Mouse (Mus musculus): ENCODE measurements around the gene Rmdn2. TPM values are rescaled to one million over a fixed set of nuclear protein-coding genes. Genes with fewer than 3 reads are reported as not detected.
A peak's percentile ranks its signal among the peaks of the same experiment; 100 is the strongest.

The Rmdn2 gene
- polyA plus RNA-seq, 1 experiment = 1.4 TPM

GRCm38 (mm10) chr17:79695106-79695505 is 83.4 kb downstream of the Rmdn2 start:
- WGBS = 77% methylated on average over 4 of the region's 4 CpGs

DNA sequence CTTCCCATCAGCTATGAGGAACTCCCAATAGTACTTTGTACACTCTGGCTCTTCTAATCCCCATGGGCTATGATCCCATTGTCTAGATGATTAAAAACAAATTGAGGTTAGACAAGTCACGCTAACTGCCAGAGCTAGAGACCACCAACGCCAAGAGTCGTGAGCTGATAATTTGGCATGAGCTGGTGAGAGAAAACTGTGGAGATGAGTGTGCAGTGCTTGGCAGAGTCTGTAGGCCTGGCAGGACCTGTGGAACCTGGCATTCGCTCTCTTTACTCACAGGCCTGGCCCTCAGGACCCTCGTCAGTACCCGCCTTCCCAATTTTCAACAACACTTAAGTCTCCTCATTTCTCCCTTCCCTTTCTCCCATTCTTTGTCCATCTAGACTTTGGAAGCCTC is 83.9 kb downstream of the Rmdn2 start:
- no peak for DNase-seq (ENCODE audit: low read depth, low spot score)
- 87% methylated on average over 6 of the region's 6 CpGs for WGBS

More at GRCm38 (mm10) chr17:79695106-79695505, 83.4 kb downstream of the Rmdn2 start:
- no peak for DNase-seq (ENCODE audit: low read depth, low spot score)

GRCm38 (mm10) chr17:79699197-79699596 is 87.5 kb downstream of the Rmdn2 start:
- no peak for DNase-seq (ENCODE audit: low read depth, low spot score)
- 19% methylated on average over 1 of the region's 1 CpGs for WGBS

DNA sequence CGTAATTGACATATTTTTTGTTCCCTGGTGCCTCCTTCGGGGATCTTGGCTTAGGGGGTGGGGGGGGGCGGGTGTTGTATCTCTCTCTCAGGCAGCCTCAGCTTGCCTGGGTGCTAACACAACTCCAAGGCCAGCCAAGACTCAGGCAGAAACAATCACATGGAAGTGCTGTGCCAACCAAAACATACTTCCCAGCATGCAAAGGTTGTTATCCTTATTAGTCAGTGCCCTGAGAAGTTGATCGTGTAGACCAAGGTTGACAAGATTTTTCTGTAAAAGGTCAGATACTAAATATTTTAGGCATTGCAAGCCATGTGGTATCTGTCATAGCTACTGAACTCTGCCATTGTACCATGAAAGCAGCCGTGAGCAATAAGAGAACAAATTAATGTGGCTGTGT is 89.2 kb downstream of the Rmdn2 start:
- no peak for DNase-seq (ENCODE audit: low read depth, low spot score)
- 80% methylated on average over 5 of the region's 5 CpGs for WGBS

GRCm38 (mm10) chr17:79705671-79706455 is 94.2 kb downstream of the Rmdn2 start:
- no peak for DNase-seq (ENCODE audit: low read depth, low spot score)
- WGBS = 69% methylated on average over 9 of the region's 9 CpGs

DNA sequence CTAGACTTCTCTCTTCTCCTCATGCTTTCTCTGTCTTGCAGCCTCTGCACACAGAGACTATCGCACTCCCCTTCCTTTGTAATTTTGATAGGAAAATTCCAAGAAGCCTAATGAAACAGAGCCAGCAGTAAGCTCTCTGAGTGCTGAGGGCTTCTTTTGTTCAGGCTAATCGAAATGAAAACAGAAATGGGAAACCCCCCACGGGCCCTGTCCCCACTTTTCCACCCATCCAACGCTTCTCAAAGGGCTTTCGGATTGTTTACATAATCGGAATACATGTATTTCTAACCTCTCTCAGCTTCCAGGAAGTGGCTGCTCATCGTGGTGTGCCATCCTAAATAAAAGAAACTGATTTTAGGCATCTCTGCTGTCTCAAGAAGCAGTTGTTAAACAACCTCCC is 96.5 kb downstream of the Rmdn2 start:
- DNase-seq (ENCODE audit: low read depth, low spot score) = no peak
- 42% methylated on average over 7 of the region's 7 CpGs for WGBS

GRCm38 (mm10) chr17:79709718-79710117 is 98.1 kb downstream of the Rmdn2 start:
- 45% methylated on average over 1 of the region's 1 CpGs for WGBS
- DNase-seq (ENCODE audit: low read depth, low spot score) = no peak

DNA sequence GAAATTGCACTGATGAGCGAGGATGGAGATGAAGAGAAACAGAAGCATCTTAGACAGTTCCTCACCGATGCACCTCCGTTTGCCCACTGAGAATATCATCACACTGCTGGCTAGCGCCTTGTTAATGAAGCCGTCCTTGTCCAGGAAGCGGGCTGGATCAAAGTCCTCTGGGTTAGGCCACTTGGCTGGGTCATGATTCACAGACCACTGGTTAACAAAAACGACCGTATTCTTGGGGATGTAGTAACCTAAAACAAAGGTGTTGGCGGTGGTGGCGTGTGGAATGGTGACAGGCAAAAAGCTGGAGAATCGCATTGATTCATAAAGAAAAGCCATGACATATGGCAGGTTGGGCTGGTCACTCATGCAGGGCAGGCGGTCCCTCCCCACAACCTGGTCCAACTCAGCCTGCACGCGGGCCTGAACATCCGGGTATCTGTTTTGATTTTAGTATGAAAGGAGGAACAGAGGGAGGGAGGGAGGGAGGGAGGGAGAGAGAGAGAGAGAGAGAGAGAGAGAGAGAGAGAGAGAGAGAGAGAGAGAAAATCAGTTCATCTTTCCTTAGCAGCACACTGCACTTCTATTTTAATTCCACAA is 98.7 kb downstream of the Rmdn2 start:
- no peak for DNase-seq (ENCODE audit: low read depth, low spot score)
- 28% methylated on average over 15 of the region's 15 CpGs for WGBS

- no peak for DNase-seq (ENCODE audit: low read depth, low spot score)
- WGBS = 49% methylated on average over 6 of the region's 6 CpGs
Observed at GRCm38 (mm10) chr17:79711944-79712343, 100.3 kb downstream of the Rmdn2 start.

DNA sequence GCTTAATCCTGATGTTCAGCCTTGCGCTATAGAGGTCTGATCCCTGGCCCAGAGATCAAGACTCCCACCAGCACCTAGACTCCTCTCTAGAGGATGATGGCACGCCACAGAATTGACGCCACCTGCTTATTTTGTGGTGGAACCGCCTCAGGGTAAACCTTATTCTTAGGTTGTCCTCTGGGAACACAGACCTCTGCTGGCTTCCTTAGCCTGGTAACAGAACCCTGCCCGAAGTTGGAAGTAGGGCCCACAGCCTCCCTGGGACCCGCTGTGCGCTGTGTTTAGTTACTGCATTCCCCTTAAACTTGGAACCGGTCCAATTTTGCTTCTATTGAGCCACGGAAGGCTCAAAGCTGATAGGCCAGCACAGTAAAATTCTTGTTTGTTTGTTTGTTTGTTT is 100.9 kb downstream of the Rmdn2 start:
- 23% methylated on average over 9 of the region's 9 CpGs for WGBS
- DNase-seq (ENCODE audit: low read depth, low spot score) = no peak

DNA sequence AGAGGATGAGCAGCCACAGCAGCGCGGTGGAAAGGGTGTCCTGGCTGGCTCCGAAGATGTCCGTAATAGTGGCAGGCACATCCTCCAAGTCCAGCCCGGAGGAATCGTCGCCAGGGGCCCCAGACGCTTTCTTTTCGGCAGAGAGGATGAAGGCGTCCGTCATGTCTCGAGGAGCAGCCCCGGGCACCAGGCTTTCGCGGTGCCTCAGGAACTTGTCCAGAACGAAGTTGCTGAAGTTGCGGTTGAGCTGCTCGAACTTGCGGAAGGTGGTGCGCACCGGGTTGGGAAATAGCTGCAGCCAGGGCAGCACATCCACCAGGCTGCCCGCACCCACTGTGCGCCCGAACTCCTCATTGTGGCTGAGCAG is 101.6 kb downstream of the Rmdn2 start:
- no peak for DNase-seq (ENCODE audit: low read depth, low spot score)
- WGBS = 3% methylated on average over 24 of the region's 24 CpGs

DNA sequence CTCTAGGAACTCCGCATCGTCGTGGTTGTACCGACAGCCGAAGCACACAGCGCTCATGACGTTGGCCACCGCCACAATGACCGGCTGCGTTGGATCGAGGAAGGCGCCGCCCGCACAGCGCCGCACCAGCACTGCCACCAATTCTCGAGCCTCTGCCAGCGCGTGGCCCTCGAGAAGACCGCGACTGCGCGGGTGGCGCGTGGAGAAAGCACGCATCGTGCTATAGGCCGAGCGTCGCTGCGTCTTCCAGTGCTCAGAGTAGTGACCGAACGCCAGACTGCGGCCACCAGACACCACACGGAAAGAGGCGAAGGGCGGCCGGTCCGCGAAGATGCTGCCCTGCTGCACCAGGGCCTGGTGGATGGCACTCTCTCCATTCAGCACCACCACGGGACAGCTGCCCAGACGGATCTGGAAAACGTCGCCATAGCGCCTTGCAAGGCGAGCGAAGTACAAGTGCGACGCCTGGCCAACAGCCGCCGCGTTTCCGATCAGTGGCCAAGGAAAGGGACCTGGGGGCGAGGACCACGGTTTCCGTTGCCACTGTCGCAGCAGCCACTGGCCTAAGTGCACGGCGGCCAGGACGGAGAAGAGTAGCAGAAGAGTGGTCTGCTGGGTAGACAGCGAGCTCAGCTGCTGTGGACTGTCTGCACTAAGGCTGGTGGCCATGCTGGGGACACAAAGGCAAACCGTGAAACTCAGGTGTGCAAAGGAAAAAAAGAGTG is 102.1 kb downstream of the Rmdn2 start:
- no peak for DNase-seq (ENCODE audit: low read depth, low spot score)
- WGBS = 2% methylated on average over 63 of the region's 63 CpGs

- DNase-seq (ENCODE audit: low read depth, low spot score) = no peak
- 4% methylated on average over 16 of the region's 16 CpGs for WGBS
Observed at GRCm38 (mm10) chr17:79714368-79714895, 102.8 kb downstream of the Rmdn2 start.

GRCm38 (mm10) chr17:79714931-79715637 is 103.4 kb downstream of the Rmdn2 start, which contains the start of gene Cyp1b1:
TSS of gene Cyp1b1 (minus strand) at chr17:79715061.
- WGBS = 2% methylated on average over 31 of the region's 31 CpGs
- DNase-seq (ENCODE audit: low read depth, low spot score) = no peak

GRCm38 (mm10) chr17:79715649-79716143 is 104.0 kb downstream of the Rmdn2 start:
- WGBS = under 1% methylated on average over 42 of the region's 42 CpGs
- peak; percentile 63 for DNase-seq (ENCODE audit: low read depth, low spot score)

DNA sequence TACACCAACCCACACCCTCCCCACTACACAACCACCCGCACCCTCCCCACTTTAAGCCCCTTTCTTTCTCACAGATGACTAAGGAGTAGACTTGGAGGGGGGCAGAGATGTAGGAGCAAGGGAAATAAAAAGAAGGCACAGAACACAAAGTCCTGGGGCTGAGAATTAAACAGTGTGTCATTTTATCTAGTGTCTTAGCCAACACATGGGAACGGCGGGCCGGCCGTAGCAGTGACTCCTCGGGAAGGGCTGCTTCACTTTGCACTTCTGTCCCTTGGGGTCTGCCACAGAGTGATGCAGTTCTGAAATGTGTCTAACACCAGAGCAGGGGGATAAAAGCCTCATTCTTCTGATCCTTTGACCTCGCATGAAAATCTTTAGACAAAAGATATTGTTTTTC is 109.0 kb downstream of the Rmdn2 start:
- 74% methylated on average over 7 of the region's 7 CpGs for WGBS
- no peak for DNase-seq (ENCODE audit: low read depth, low spot score)

DNA sequence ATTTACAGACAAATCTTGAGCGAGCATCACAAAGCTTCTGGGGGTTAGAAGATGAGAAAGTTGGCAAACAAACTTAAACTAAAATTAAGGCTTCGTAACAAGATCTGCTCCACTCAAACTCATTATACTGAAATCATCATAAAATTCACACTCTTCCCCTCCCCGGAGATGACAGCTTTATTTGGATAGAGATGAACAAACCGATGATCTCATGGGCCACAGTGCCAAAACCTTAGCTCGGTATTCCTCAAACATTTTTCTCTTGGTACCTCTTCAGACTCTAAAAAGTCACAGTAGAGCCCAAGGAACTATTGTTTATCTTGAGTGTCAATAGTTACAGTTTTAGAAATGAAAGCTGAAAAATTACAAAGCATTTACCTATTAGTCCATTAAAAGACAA is 115.0 kb downstream of the Rmdn2 start:
- WGBS = 54% methylated on average over 5 of the region's 5 CpGs
- no peak for DNase-seq (ENCODE audit: low read depth, low spot score)

- DNase-seq (ENCODE audit: low read depth, low spot score) = no peak
- 29% methylated on average over 14 of the region's 14 CpGs for WGBS
Observed at GRCm38 (mm10) chr17:79728053-79728584, 116.5 kb downstream of the Rmdn2 start.
